Mouse (Mus musculus): Measurements from ENCODE around the gene Dhps. TPM values are rescaled to one million over a fixed set of nuclear protein-coding genes. Genes with fewer than 3 reads are reported as not detected.

Gene Dhps
- polyA plus RNA-seq, 1 experiment from 2014 or later = 28.4 TPM

DNA sequence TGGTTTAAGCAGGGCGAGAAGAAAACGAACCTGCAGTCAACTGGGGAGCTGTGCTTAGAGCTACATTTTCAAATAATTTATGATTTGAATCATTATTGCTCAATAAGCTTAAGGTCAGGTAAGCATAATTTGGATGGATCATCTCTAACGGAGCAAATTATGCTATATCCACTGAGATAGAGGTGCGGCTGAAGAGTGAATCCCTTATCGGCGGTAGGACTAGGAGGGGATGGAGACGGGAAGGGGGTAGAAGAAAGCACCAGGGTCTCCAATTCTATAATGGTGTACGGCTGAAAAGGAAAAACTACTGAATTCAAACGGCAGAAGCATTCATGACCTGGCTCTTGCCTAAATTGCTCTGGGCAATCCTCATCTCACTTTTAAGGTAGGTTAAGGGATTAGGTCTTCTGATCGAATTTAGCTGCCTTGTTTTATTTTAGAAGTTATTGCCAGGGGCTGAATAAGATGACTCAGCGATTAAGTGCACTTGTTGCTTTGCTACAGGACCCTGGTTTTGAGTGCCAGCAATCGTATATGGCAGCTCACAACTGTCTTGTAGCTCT, 36.3 kb upstream of the Dhps start:
- peak overlapping the region; percentile 93 for H3K4me2 ChIP-seq
- 2% methylated on average over 12 of the region's 12 CpGs for WGBS (ENCODE audit: insufficient replicate concordance)
- peak overlapping the region; percentile 85 for H3K4me3 ChIP-seq (replicated peaks)
- peak overlapping the region; percentile 75 for H3K9ac ChIP-seq
- H3K36me3 ChIP-seq (replicated peaks) = peaks cover 51% of the 10 kb centered on the region
- H3K4me1 ChIP-seq (replicated peaks) = peaks cover 64% of the 10 kb centered on the region
- no peaks in the 10 kb centered on the region for H3K27me3 ChIP-seq
- peak overlapping the region; percentile 87 for H3K27ac ChIP-seq (replicated peaks)
- ATAC-seq (ENCODE audit: insufficient read depth) = no peak
- no peaks in the 10 kb centered on the region for H3K9me3 ChIP-seq (replicated peaks)

DNA sequence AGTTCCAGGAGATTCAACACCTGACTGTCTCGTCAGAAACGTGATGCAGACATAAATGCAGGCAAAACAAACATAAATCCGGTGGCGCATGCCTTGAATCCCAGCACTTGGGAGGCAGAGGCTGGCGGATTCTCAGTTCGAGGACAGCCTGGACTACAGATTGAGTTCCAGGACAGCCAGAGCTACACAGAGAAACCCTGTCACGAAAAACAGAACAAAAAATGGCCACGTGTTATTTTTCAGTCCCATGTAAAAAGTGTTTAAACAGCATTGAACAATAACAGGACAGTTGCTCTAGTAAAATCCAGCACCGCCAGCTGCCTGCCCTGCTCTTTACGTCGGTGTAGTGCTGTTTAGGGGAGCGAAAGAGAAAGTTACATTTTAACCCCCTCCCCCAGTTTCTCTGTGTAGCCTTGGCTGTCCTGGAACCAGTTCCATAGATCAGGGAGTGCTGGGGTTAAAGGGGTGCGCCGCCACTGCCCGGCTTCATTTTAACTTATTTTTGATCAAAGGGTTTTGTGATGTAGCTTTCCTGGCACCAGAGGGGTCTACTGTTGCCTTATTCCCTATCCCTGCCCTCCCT, 35.7 kb upstream of the Dhps start:
- Histone ChIP-seq H3K4me2 (peak overlapping the region; percentile 93), H3K9me3 (replicated peaks) (no peaks in the 10 kb centered on the region), H3K27ac (replicated peaks) (peak overlapping the region; percentile 87), H3K4me3 (replicated peaks) (peak overlapping the region; percentile 85), H3K36me3 (replicated peaks) (peaks cover 51% of the 10 kb centered on the region), H3K9ac (peak overlapping the region; percentile 75), H3K27me3 (no peaks in the 10 kb centered on the region), H3K4me1 (replicated peaks) (peaks cover 68% of the 10 kb centered on the region)
- under 1% methylated on average over 15 of the region's 15 CpGs for WGBS (ENCODE audit: insufficient replicate concordance)
- peak; percentile 9; the same call in 1 of the 2 replicates for ATAC-seq (ENCODE audit: insufficient read depth)

DNA sequence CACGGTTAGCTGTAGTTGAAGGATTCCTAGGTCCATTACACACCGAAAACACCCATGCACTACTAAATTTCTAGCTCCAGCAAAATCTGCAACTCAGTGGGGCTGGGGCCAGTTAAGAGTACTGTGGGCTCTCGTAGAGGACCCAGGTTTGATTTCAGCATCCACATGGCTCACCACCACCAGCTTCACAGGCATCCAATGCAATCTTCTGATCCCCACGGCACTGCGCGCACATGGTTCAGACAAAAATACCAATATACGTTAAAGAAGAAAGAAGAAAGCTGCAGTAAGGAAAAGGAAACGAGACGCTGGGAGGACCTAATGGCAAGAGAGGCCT, 35.2 kb upstream of the Dhps start:
- peak overlapping the region; percentile 87 for H3K27ac ChIP-seq (replicated peaks)
- peak overlapping the region; percentile 85 for H3K4me3 ChIP-seq (replicated peaks)
- H3K9ac ChIP-seq = peak overlapping the region; percentile 75
- peaks cover 51% of the 10 kb centered on the region for H3K36me3 ChIP-seq (replicated peaks)
- H3K27me3 ChIP-seq = no peaks in the 10 kb centered on the region
- ATAC-seq (ENCODE audit: insufficient read depth) = peak; percentile 27
- WGBS (ENCODE audit: insufficient replicate concordance) = under 1% methylated on average over 9 of the region's 9 CpGs
- H3K4me1 ChIP-seq (replicated peaks) = peaks cover 73% of the 10 kb centered on the region
- peak overlapping the region; percentile 93 for H3K4me2 ChIP-seq
- H3K9me3 ChIP-seq (replicated peaks) = no peaks in the 10 kb centered on the region

DNA sequence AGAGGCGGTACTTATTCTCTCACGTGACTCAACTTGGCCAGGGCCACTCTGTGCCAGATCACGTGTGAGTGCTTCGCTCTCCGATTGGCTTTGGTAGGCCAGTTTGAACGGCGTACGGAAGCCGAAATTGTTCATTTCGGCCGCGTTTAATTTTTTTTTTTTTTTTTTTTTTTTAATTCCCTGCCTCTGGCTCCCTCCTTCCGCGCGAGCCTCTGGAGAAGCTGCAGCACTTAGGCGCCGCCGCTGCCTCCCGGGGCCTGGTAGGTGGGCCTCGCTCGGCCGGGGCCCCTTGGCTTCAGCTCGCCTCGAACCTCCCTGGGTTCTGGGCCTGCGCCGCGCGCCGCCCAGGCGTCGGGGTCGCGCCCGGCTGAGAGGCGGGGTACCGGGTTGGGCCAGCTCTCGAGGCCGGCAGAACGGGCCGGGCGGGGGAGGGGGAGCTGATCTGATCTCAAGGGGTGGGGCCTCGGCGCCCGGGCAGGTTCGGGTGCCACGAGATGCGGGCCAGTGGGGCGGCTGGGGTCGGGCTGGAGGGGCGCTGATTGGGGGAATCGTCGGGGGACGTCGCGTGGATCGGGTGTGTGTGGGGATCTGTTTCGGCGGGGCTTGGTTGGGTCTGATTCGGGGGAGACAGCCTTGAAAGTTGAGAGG, 34.7 kb upstream of the Dhps start, which contains the start of gene Tnpo2:
TSS of gene Tnpo2 (plus strand) at position 198 of the 648 bp plus-strand sequence.
- peaks cover 77% of the 10 kb centered on the region for H3K4me1 ChIP-seq (replicated peaks)
- ATAC-seq (ENCODE audit: insufficient read depth) = peak; percentile 84
- H3K27me3 ChIP-seq = no peaks in the 10 kb centered on the region
- H3K9me3 ChIP-seq (replicated peaks) = no peaks in the 10 kb centered on the region
- H3K9ac ChIP-seq = peak within 1 kb of the TSS; percentile 94
- under 1% methylated on average over 59 of the region's 59 CpGs for WGBS (ENCODE audit: insufficient replicate concordance)
- H3K36me3 ChIP-seq (replicated peaks) = peaks cover 51% of the 10 kb centered on the region
- peak within 1 kb of the TSS; percentile 85 for H3K4me3 ChIP-seq (replicated peaks)
- H3K27ac ChIP-seq (replicated peaks) = peak within 1 kb of the TSS; percentile 98
- H3K4me2 ChIP-seq = peak within 1 kb of the TSS; percentile 93

DNA sequence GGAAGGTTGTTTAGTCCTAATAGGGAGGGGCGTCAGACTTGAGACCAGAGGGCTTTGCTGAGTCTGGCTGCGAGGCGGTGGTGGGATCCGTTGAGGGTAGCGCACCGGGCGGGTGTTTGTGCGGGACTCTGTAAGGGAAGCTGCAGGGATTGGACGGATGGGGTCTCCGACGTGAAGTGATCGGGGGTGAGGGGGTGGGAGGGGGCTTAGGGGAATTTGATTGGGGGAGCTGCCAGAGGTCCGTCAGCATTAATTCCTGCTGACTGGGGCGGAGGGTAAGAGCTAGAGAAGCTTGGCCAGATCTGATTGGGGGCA, 34.2 kb upstream of the Dhps start:
- no peaks in the 10 kb centered on the region for H3K9me3 ChIP-seq (replicated peaks)
- no peaks in the 10 kb centered on the region for H3K27me3 ChIP-seq
- peak; percentile 19 for ATAC-seq (ENCODE audit: insufficient read depth)
- WGBS (ENCODE audit: insufficient replicate concordance) = under 1% methylated on average over 14 of the region's 14 CpGs
- H3K9ac ChIP-seq = peak overlapping the region; percentile 94
- peak overlapping the region; percentile 98 for H3K27ac ChIP-seq (replicated peaks)
- peak overlapping the region; percentile 93 for H3K4me2 ChIP-seq
- H3K36me3 ChIP-seq (replicated peaks) = peaks cover 51% of the 10 kb centered on the region
- peak overlapping the region; percentile 85 for H3K4me3 ChIP-seq (replicated peaks)
- H3K4me1 ChIP-seq (replicated peaks) = peaks cover 75% of the 10 kb centered on the region

DNA sequence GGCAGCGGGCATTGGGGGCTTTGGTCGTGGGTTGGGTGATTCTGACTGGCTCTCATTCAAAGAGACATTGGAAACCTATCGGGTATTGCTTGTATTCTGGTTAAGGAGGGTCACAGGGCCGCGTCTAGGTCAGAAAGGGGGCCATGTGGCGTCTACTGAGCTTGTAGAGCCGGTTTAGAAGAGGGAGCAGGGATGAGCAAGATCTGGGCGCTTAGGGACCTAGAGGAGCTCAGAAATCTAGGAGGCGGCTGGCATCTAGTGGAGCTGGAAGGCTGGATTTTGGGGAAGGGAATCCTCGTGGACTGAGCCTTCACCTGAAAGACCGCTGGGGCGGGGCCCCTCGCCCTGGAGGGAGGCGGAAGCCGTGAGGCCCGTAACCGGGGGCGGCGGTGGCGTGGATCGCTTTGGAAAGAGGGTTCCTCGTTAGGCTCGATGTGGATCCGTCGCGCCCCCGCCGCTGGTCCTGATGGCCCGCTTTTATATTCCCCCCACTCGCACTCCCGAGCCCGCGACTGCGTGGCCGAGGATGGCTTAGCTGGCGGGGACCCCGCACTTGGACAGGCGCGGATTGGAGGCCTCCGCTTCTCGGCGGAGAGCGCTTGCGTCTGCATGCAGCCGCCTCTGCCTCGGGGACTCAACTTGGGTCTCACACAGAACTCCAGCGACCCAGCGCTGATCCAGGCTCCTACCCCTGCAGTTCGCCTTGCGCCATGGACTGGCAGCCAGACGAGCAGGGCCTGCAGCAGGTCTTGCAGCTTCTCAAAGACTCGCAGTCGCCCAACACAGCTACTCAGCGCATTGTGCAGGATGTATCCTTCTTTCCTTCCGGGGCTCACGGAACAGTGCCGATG, 33.7 kb upstream of the Dhps start:
- Histone ChIP-seq H3K4me2 (peak overlapping the region; percentile 93), H3K36me3 (replicated peaks) (peaks cover 51% of the 10 kb centered on the region), H3K9me3 (replicated peaks) (no peaks in the 10 kb centered on the region), H3K9ac (peak overlapping the region; percentile 94), H3K4me3 (replicated peaks) (peak overlapping the region; percentile 85), H3K27ac (replicated peaks) (peak overlapping the region; percentile 98), H3K27me3 (no peaks in the 10 kb centered on the region), H3K4me1 (replicated peaks) (peaks cover 71% of the 10 kb centered on the region)
- peak; percentile 38 for ATAC-seq (ENCODE audit: insufficient read depth)
- WGBS (ENCODE audit: insufficient replicate concordance) = under 1% methylated on average over 57 of the region's 57 CpGs

DNA sequence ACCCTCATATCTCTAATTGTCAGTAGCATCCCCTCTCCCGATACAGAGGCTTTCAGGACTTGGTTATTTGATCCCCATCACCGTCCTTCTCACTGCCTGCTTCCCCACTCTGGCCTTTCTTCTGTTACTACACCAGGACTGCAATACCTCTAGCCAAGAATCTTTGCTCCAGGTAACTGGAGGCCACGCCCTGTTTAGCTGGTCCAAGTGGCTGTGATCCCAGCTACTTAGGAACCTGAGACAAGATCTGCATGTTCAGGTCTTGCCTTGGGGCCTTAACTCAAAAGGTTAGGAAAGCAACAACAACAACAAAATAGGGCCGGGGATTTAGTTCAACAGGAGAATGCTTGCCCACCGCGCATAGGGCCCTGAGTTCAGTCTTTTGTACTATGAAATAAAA, 27.9 kb upstream of the Dhps start:
- H3K9me3 ChIP-seq (replicated peaks) = no peaks in the 10 kb centered on the region
- no peak overlapping the region for H3K4me3 ChIP-seq (replicated peaks)
- H3K9ac ChIP-seq = no peak overlapping the region
- peaks cover 91% of the 10 kb centered on the region for H3K36me3 ChIP-seq (replicated peaks)
- H3K27ac ChIP-seq (replicated peaks) = no peak overlapping the region
- no peak for ATAC-seq (ENCODE audit: insufficient read depth)
- H3K4me2 ChIP-seq = no peak overlapping the region
- WGBS (ENCODE audit: insufficient replicate concordance) = 84% methylated on average over 6 of the region's 6 CpGs
- no peaks in the 10 kb centered on the region for H3K27me3 ChIP-seq
- H3K4me1 ChIP-seq (replicated peaks) = peaks cover 28% of the 10 kb centered on the region

DNA sequence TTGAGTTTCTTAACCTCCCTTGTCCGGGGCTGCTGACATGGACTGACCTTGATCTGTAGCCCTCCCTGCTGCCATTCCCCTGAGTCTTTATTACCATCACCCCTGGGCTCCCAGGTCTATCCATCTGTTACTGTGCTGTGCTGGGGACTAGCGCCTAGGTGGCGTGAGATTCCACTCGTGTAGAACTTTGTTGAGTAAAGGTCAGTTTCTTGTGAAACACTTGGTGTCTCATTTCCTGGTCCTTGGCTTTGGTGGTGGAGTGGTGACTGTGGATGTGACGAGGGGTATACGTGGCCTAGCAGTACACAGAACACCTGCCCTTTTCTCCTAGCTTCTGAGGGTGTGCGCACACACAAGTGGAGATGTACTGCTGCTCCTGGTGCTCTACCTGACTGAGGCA, 14.2 kb upstream of the Dhps start:
- Histone ChIP-seq H3K36me3 (replicated peaks) (peaks cover 51% of the 10 kb centered on the region), H3K4me1 (replicated peaks) (peaks cover 23% of the 10 kb centered on the region), H3K27ac (replicated peaks) (no peak overlapping the region), H3K9ac (no peak overlapping the region), H3K9me3 (replicated peaks) (no peaks in the 10 kb centered on the region), H3K4me2 (no peak overlapping the region), H3K4me3 (replicated peaks) (no peak overlapping the region), H3K27me3 (no peaks in the 10 kb centered on the region)
- no peak for ATAC-seq (ENCODE audit: insufficient read depth)
- WGBS (ENCODE audit: insufficient replicate concordance) = 77% methylated on average over 7 of the region's 7 CpGs

DNA sequence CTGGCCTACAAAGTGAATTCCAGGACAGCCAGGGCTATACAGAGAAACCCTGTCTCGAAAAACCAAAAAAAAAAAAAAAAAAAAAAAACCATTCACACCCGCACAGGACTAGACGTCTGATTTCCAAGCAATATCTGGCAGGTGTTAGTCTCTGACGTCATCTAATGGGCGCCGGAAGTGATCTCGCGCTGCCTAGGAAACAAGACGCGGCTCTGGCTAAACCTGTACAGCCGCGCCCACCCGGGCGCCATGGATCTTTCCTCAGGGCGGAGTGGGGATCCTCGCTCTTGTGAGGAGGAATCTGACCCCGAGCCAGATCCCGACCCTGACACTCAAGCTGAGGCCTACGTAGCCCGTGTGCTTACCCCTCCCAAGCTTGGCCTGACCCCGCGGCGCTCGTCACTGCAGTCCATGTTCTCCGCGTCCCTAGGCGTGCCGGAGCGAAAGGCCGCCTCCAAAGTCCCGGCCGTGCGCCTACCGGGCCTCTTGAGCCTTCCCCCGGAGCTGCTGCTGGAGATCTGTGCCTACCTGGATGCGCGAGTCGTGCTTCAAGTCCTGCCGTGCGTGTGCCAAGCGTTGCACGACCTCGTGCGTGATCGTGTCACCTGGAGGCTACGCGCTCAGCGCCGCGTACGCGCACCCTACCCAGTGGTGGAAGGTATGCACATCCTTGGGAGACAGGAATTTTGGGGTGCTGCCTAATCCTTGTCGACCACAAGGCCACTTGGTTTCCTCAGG, 11.5 kb upstream of the Dhps start, which contains the start of gene Fbxw9:
TSS of gene Fbxw9 (plus strand) at position 177 of the 738 bp plus-strand sequence.
- WGBS (ENCODE audit: insufficient replicate concordance) = under 1% methylated on average over 53 of the region's 53 CpGs
- Histone ChIP-seq H3K9me3 (replicated peaks) (no peaks in the 10 kb centered on the region), H3K9ac (peak within 1 kb of the TSS; percentile 61), H3K4me1 (replicated peaks) (peaks cover 31% of the 10 kb centered on the region), H3K36me3 (replicated peaks) (peaks cover 24% of the 10 kb centered on the region), H3K4me3 (replicated peaks) (peak within 1 kb of the TSS; percentile 71), H3K4me2 (peak within 1 kb of the TSS; percentile 94), H3K27me3 (no peaks in the 10 kb centered on the region), H3K27ac (replicated peaks) (no peak within 1 kb of the TSS)
- peak; percentile 75 for ATAC-seq (ENCODE audit: insufficient read depth)

DNA sequence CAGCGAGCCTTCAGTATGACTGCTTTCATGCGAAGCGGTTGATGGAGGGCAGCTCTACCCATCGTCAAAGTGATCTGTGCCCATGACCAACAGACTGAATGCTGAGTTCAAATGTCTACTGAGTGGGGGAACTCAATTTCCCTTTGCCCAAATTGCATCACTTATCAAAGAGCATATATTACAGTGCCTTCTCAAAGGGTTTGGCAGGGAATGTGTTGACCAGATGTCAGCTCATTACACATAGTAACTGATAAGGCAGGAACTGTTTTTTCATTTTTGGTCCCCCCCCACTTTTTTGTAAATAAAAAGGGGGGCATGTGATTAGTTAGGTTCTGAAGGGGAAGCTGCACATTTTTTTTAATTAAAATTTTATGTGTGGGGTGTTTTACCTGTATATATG, 9.0 kb upstream of the Dhps start:
- WGBS (ENCODE audit: insufficient replicate concordance) = 77% methylated on average over 4 of the region's 4 CpGs
- ATAC-seq (ENCODE audit: insufficient read depth) = no peak
- 0 out of 2 replicates have a peak, but pooled peaks cover 1% of the 10 kb centered on the region for H3K36me3 ChIP-seq (replicated peaks)
- H3K9me3 ChIP-seq (replicated peaks) = no peaks in the 10 kb centered on the region
- H3K27ac ChIP-seq (replicated peaks) = no peak overlapping the region
- no peak overlapping the region for H3K4me3 ChIP-seq (replicated peaks)
- peaks cover 45% of the 10 kb centered on the region for H3K4me1 ChIP-seq (replicated peaks)
- no peaks in the 10 kb centered on the region for H3K27me3 ChIP-seq
- H3K4me2 ChIP-seq = no peak overlapping the region
- no peak overlapping the region for H3K9ac ChIP-seq
